ENCODE assay signal across 27 mouse cellular contexts in genomic region chr2:132098365-132098764, GRCm38 (mm10). TPM values are rescaled to one million over a fixed set of nuclear protein-coding genes. Genes with fewer than 3 reads are reported as not detected.
DNase-seq lines count a peak whose midpoint lies in the region; ATAC-seq and TF ChIP-seq lines count a peak whose summit lies in the region.
"Had no signal": no experiment of that assay in that cellular context is flagged by ENCODE, and none has a peak within 500 bp of the region (broad histone marks: within the 10 kb centered on the region; RNA-seq: fewer than 3 reads in every experiment).

No protein-coding gene starts in this region.

- H3K9ac ChIP-seq in forebrain, embryonic 15.5 days (replicated peaks) = no peak overlapping the region
- H3K9ac ChIP-seq: embryonic facial prominence, embryonic 12.5 days; embryonic facial prominence, embryonic 15.5 days; forebrain, embryonic 13.5 days; forebrain, postnatal 0 days; heart, embryonic 13.5 days; hindbrain, embryonic 12.5 days; hindbrain, embryonic 15.5 days had no signal

- peak overlapping the region; percentile 77 for H3K4me2 ChIP-seq in myocyte (ENCODE audit: low read depth)
- no peak overlapping the region for H3K4me2 ChIP-seq in forebrain, embryonic 15.5 days (replicated peaks)
- H3K4me2 ChIP-seq: embryonic facial prominence, embryonic 12.5 days; embryonic facial prominence, embryonic 15.5 days; forebrain, embryonic 13.5 days; heart, embryonic 13.5 days; hindbrain, embryonic 12.5 days; hindbrain, embryonic 15.5 days had no signal

- H3ac ChIP-seq in myocyte (ENCODE audit: control insufficient read depth, insufficient read length) = no peak overlapping the region

- ATAC-seq in forebrain, embryonic 15.5 days (replicated peaks) = no peak
- ATAC-seq: forebrain, embryonic 13.5 days; forebrain, postnatal 0 days had no signal

- H3K36me3 ChIP-seq in myocyte (ENCODE audit: control insufficient read depth, insufficient read depth) = peaks cover 28% of the 10 kb centered on the region
- H3K36me3 ChIP-seq in forebrain, embryonic 15.5 days = peaks cover 7% of the 10 kb centered on the region

- no peak overlapping the region for H3K27ac ChIP-seq in forebrain, embryonic 15.5 days (replicated peaks)
- H3K27ac ChIP-seq: embryonic facial prominence, embryonic 12.5 days; embryonic facial prominence, embryonic 15.5 days; forebrain, embryonic 13.5 days; heart, adult 2 months; heart, embryonic 10.5 days; heart, embryonic 13.5 days; hindbrain, embryonic 12.5 days; hindbrain, embryonic 15.5 days had no signal

- peak; percentile 86 for DNase-seq in heart, adult 11 months
- DNase-seq in heart, postnatal 10 days = no peak
- DNase-seq in spleen, postnatal 36 days (ENCODE audit: low spot score in 2 of 2) = peak; percentile 68 to 69
- DNase-seq in spleen, postnatal 10 days (ENCODE audit: low spot score in 2 of 2) = no peak
- no peak for DNase-seq in thymus, postnatal 4 days
- DNase-seq: adrenal gland, postnatal 10 days; adrenal gland, postnatal 36 days; cerebellum, adult 11 months; cerebellum, adult 2 months; cerebellum, adult 9-11 months; cerebellum, postnatal 25 days; forebrain, postnatal 0 days; gastrocnemius, postnatal 25 days; heart, adult 2 months had no signal

- H3K4me3 ChIP-seq in myocyte = no peak overlapping the region
- no peak overlapping the region for H3K4me3 ChIP-seq in forebrain, embryonic 15.5 days
- H3K4me3 ChIP-seq: embryonic facial prominence, embryonic 12.5 days; embryonic facial prominence, embryonic 15.5 days; erythroblast, embryonic 14.5 days; forebrain, embryonic 13.5 days; heart, adult 2 months; heart, embryonic 10.5 days; heart, embryonic 13.5 days; hindbrain, embryonic 12.5 days; hindbrain, embryonic 15.5 days had no signal

- peaks cover 41% of the 10 kb centered on the region for H3K79me2 ChIP-seq in myocyte (ENCODE audit: control insufficient read depth, insufficient read depth)

- no peaks in the 10 kb centered on the region for H3K9me3 ChIP-seq in forebrain, embryonic 15.5 days
- H3K9me3 ChIP-seq: embryonic facial prominence, embryonic 12.5 days; embryonic facial prominence, embryonic 15.5 days; forebrain, embryonic 13.5 days; G1E; heart, embryonic 10.5 days; heart, embryonic 13.5 days; hindbrain, embryonic 12.5 days; hindbrain, embryonic 15.5 days had no signal

- intact Hi-C loops in heart, postnatal 10 days (cut with DNase I) = no loop called here

- no peak for TF ChIP-seq POLR2A in myocyte (IDR thresholded peaks at IDR 0.05; ENCODE audit: insufficient read length, low read depth)

- 94% methylated on average over 4 of the region's 4 CpGs for WGBS in forebrain, embryonic 15.5 days

- no peaks in the 10 kb centered on the region for H3K27me3 ChIP-seq in myocyte (ENCODE audit: control insufficient read depth, insufficient read depth, insufficient read length)
- H3K27me3 ChIP-seq in forebrain, embryonic 15.5 days = no peaks in the 10 kb centered on the region
- H3K27me3 ChIP-seq: CH12.LX; embryonic facial prominence, embryonic 12.5 days; embryonic facial prominence, embryonic 15.5 days; forebrain, embryonic 13.5 days; heart, embryonic 13.5 days; hindbrain, embryonic 12.5 days; hindbrain, embryonic 15.5 days; Patski had no signal

- H3K4me1 ChIP-seq in forebrain, embryonic 15.5 days = 0 out of 2 replicates have a peak, but pooled peaks cover 2% of the 10 kb centered on the region

TF ChIP-seq in myocyte, 11 proteins besides CTCF, POLR2A, EP300 and RAD21:
- TF ChIP-seq MAX (IDR thresholded peaks at IDR 0.05; ENCODE audit: low read depth) = no peak
TF ChIP-seq in myocyte: peak in this region for 0.

RNA-seq across cellular contexts. Expression of gene Slc23a2, which starts 46.5 kb away (rescaled TPM):
- total RNA-seq in heart, postnatal 10 days (2021) = 10 to 100 TPM; 18.7 to 22.6 TPM
- 14.5 TPM for polyA plus RNA-seq in myocyte (2012; fragmentation: generic; extraction: Trizol)
- polyA plus RNA-seq in forebrain, embryonic 15.5 days (2015; fragmentation: Nextera tagmentation; extraction: Ambion mirVana) = 27.6 and 30.2 TPM in 2 replicates
- polyA plus RNA-seq: erythroblast, embryonic 14.5 days had no signal

Comparison
In these comparisons a context has a peak if more than half of its experiments do, and no peak if none do; other contexts are left out.
1. DNase-seq: peak in heart, adult 11 months (single experiment) and spleen, postnatal 36 days (2 of 2); none in heart, postnatal 10 days (0 of 2), spleen, postnatal 10 days (0 of 2) and thymus, postnatal 4 days (single experiment).